Comparison of ENCODE assay signal across 12 mouse cellular contexts in the genomic region with DNA sequence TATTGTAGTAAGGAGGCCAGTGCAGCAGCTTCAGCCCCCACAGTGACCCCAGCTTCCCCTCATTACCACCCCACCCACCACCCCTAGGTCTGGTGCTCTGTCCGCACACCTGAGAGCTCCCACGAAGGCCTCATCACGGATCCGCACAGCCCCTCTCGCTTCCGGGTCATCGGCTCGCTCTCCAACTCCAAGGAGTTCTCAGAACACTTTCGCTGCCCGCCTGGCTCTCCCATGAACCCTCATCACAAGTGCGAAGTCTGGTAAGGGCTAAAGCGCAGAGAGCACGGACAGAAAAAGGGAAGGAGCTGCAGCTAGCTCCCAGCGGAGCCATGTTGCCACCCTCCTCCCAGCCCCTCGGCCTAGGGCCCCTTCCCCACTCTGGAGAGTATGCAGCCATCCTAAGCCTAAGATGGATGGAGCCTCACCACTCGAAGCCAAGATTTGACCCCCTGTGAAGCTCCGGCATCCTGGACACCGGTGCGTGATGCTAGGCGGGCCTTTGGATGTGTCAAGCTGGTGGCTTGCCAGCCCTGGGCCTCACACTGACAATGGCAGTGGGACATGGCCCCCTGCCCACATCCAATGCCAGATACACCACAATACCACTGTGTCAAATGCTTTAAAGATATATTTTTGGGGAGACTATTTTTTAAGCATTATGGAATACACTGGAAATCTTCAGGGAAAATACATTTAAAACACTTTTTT.
"Had no signal": no experiment of that assay in that cellular context is flagged by ENCODE, and none has a peak within 500 bp of the region (broad histone marks: within the 10 kb centered on the region; RNA-seq: fewer than 3 reads in every experiment).

No protein-coding gene starts in this region.

- H3K4me3 ChIP-seq: limb, embryonic 13.5 days; midbrain, embryonic 15.5 days had no signal

- H3K4me2 ChIP-seq: limb, embryonic 13.5 days; midbrain, embryonic 15.5 days had no signal

- H3K4me1 ChIP-seq: limb, embryonic 13.5 days; midbrain, embryonic 15.5 days had no signal

- H3K27ac ChIP-seq: kidney, postnatal 0 days; limb, embryonic 13.5 days; liver, embryonic 14.5 days; midbrain, embryonic 15.5 days had no signal

- DNase-seq: kidney, postnatal 36 days; layer of hippocampus, adult 9-11 months; layer of hippocampus, postnatal 36 days; lung, adult 18-20 months; right cerebral cortex, adult 18-20 months; spleen, adult 18-20 months; thymus, adult 18-20 months; thymus, postnatal 14 days had no signal

- H3K9me3 ChIP-seq: midbrain, embryonic 15.5 days had no signal

- H3K9ac ChIP-seq: limb, embryonic 13.5 days; liver, embryonic 14.5 days; midbrain, embryonic 15.5 days had no signal

- ATAC-seq: midbrain, embryonic 15.5 days had no signal

- H3K27me3 ChIP-seq: limb, embryonic 13.5 days; midbrain, embryonic 15.5 days had no signal
